Mouse (Mus musculus): ENCODE measurements around the gene Glyr1. TPM values are rescaled to one million over a fixed set of nuclear protein-coding genes. Genes with fewer than 3 reads are reported as not detected.

The Glyr1 gene
- polyA plus RNA-seq, 1 experiment from 2014 or later = 117 TPM

- no peaks in the 10 kb centered on the region for H3K27me3 ChIP-seq (ENCODE audit: insufficient read depth, low read length)
- H3K4me3 ChIP-seq (ENCODE audit: low read depth, low read length) = no peak overlapping the region
- no peak overlapping the region for H3K27ac ChIP-seq (ENCODE audit: low read depth)
- 81% methylated on average over 4 of the region's 4 CpGs for WGBS
- H3K9me3 ChIP-seq (ENCODE audit: low read depth, low read length) = no peaks in the 10 kb centered on the region
- no peak for TF ChIP-seq CTCF (IDR thresholded peaks at IDR 0.05; ENCODE audit: low read depth)
- H3K4me2 ChIP-seq = no peak overlapping the region
- H3K9ac ChIP-seq = no peak overlapping the region
- H3K4me1 ChIP-seq (ENCODE audit: insufficient read depth) = no peaks in the 10 kb centered on the region
- no peak for DNase-seq
- no peak for ATAC-seq (ENCODE audit: insufficient read depth)
- H3K36me3 ChIP-seq (ENCODE audit: insufficient read depth) = no peaks in the 10 kb centered on the region
Measured at GRCm38 (mm10) chr16:4993276-4993675, 56.4 kb downstream of the Glyr1 start.

- WGBS = 89% methylated on average over 12 of the region's 12 CpGs
- Histone ChIP-seq H3K4me1 (ENCODE audit: insufficient read depth) (no peaks in the 10 kb centered on the region), H3K27me3 (ENCODE audit: insufficient read depth, low read length) (no peaks in the 10 kb centered on the region), H3K36me3 (ENCODE audit: insufficient read depth) (no peaks in the 10 kb centered on the region), H3K4me2 (no peak overlapping the region), H3K9me3 (ENCODE audit: low read depth, low read length) (no peaks in the 10 kb centered on the region), H3K27ac (ENCODE audit: low read depth) (no peak overlapping the region), H3K9ac (no peak overlapping the region), H3K4me3 (ENCODE audit: low read depth, low read length) (no peak overlapping the region)
- ATAC-seq (ENCODE audit: insufficient read depth) (no peak), DNase-seq (no peak)
- TF ChIP-seq CTCF (IDR thresholded peaks at IDR 0.05; ENCODE audit: low read depth) = no peak
Measured at GRCm38 (mm10) chr16:4984717-4985116, 64.9 kb downstream of the Glyr1 start.

GRCm38 (mm10) chr16:4979755-4980380 is 69.8 kb downstream of the Glyr1 start:
- ATAC-seq (ENCODE audit: insufficient read depth) (no peak), DNase-seq (peak; percentile 68)
- no peaks in the 10 kb centered on the region for H3K4me1 ChIP-seq (ENCODE audit: insufficient read depth)
- H3K27me3 ChIP-seq (ENCODE audit: insufficient read depth, low read length) = no peaks in the 10 kb centered on the region
- no peak overlapping the region for H3K27ac ChIP-seq (ENCODE audit: low read depth)
- H3K4me3 ChIP-seq (ENCODE audit: low read depth, low read length) = no peak overlapping the region
- 76% methylated on average over 4 of the region's 4 CpGs for WGBS
- no peaks in the 10 kb centered on the region for H3K36me3 ChIP-seq (ENCODE audit: insufficient read depth)
- H3K9ac ChIP-seq = no peak overlapping the region
- no peaks in the 10 kb centered on the region for H3K9me3 ChIP-seq (ENCODE audit: low read depth, low read length)
- peak; percentile 66 for TF ChIP-seq CTCF (IDR thresholded peaks at IDR 0.05; ENCODE audit: low read depth)
- H3K4me2 ChIP-seq = no peak overlapping the region

GRCm38 (mm10) chr16:4978275-4979051 is 71.2 kb downstream of the Glyr1 start:
- Histone ChIP-seq H3K4me3 (ENCODE audit: low read depth, low read length) (no peak overlapping the region), H3K27me3 (ENCODE audit: insufficient read depth, low read length) (no peaks in the 10 kb centered on the region), H3K27ac (ENCODE audit: low read depth) (no peak overlapping the region), H3K4me1 (ENCODE audit: insufficient read depth) (no peaks in the 10 kb centered on the region), H3K36me3 (ENCODE audit: insufficient read depth) (no peaks in the 10 kb centered on the region), H3K4me2 (no peak overlapping the region), H3K9me3 (ENCODE audit: low read depth, low read length) (no peaks in the 10 kb centered on the region), H3K9ac (no peak overlapping the region)
- TF ChIP-seq CTCF (IDR thresholded peaks at IDR 0.05; ENCODE audit: low read depth) = no peak
- DNase-seq (peak; percentile 20), ATAC-seq (ENCODE audit: insufficient read depth) (no peak)
- 39% methylated on average over 5 of the region's 5 CpGs for WGBS

GRCm38 (mm10) chr16:4976180-4976579 is 73.5 kb downstream of the Glyr1 start:
- no peak overlapping the region for H3K27ac ChIP-seq (ENCODE audit: low read depth)
- H3K9me3 ChIP-seq (ENCODE audit: low read depth, low read length) = no peaks in the 10 kb centered on the region
- no peaks in the 10 kb centered on the region for H3K36me3 ChIP-seq (ENCODE audit: insufficient read depth)
- H3K4me1 ChIP-seq (ENCODE audit: insufficient read depth) = no peaks in the 10 kb centered on the region
- ATAC-seq (ENCODE audit: insufficient read depth) = no peak
- H3K4me2 ChIP-seq = no peak overlapping the region
- no peak for DNase-seq
- no peaks in the 10 kb centered on the region for H3K27me3 ChIP-seq (ENCODE audit: insufficient read depth, low read length)
- no peak overlapping the region for H3K4me3 ChIP-seq (ENCODE audit: low read depth, low read length)
- H3K9ac ChIP-seq = no peak overlapping the region
- no peak for TF ChIP-seq CTCF (IDR thresholded peaks at IDR 0.05; ENCODE audit: low read depth)
- 60% methylated on average over 2 of the region's 2 CpGs for WGBS

GRCm38 (mm10) chr16:4974521-4974920 is 75.1 kb downstream of the Glyr1 start:
- no peaks in the 10 kb centered on the region for H3K27me3 ChIP-seq (ENCODE audit: insufficient read depth, low read length)
- H3K27ac ChIP-seq (ENCODE audit: low read depth) = no peak overlapping the region
- no peaks in the 10 kb centered on the region for H3K9me3 ChIP-seq (ENCODE audit: low read depth, low read length)
- no peak overlapping the region for H3K4me3 ChIP-seq (ENCODE audit: low read depth, low read length)
- H3K36me3 ChIP-seq (ENCODE audit: insufficient read depth) = no peaks in the 10 kb centered on the region
- DNase-seq = no peak
- H3K9ac ChIP-seq = no peak overlapping the region
- ATAC-seq (ENCODE audit: insufficient read depth) = no peak
- WGBS = 84% methylated on average over 5 of the region's 5 CpGs
- H3K4me2 ChIP-seq = no peak overlapping the region
- no peaks in the 10 kb centered on the region for H3K4me1 ChIP-seq (ENCODE audit: insufficient read depth)
- TF ChIP-seq CTCF (IDR thresholded peaks at IDR 0.05; ENCODE audit: low read depth) = no peak

- no peaks in the 10 kb centered on the region for H3K9me3 ChIP-seq (ENCODE audit: low read depth, low read length)
- H3K4me2 ChIP-seq = no peak overlapping the region
- no peaks in the 10 kb centered on the region for H3K27me3 ChIP-seq (ENCODE audit: insufficient read depth, low read length)
- H3K9ac ChIP-seq = no peak overlapping the region
- 58% methylated on average over 4 of the region's 4 CpGs for WGBS
- peak overlapping the region; percentile 33; the same call in 1 of the 2 replicates for H3K27ac ChIP-seq (ENCODE audit: low read depth)
- no peak overlapping the region for H3K4me3 ChIP-seq (ENCODE audit: low read depth, low read length)
- no peaks in the 10 kb centered on the region for H3K4me1 ChIP-seq (ENCODE audit: insufficient read depth)
- ATAC-seq (ENCODE audit: insufficient read depth) (no peak), DNase-seq (peak; percentile 55)
- H3K36me3 ChIP-seq (ENCODE audit: insufficient read depth) = no peaks in the 10 kb centered on the region
- no peak for TF ChIP-seq CTCF (IDR thresholded peaks at IDR 0.05; ENCODE audit: low read depth)
Measured at GRCm38 (mm10) chr16:4971626-4972025, 78.0 kb downstream of the Glyr1 start.

Measured in lung, embryonic 14.5 days (tissue).